Mouse (Mus musculus) limb, embryonic 15.5 days (tissue): ENCODE measurements at regions not wholly inside any gene's neighbourhood (a gene's known extent, or its start where the extent isn't known, plus 50 kb on each side); places are given as distances from the start of the nearest gene placed in this dataset.

Experiments used
- ATAC-seq: fragments of 200-750 bp; cut with Nextera tagmentation; 2 replicates; pipeline ENCODE4 v1.8.0; 2017; ENCODE audit warnings: low read depth, moderate TSS enrichment; ENCODE audit not compliant: insufficient number of reproducible peaks, low FRiP score, low TSS enrichment
- H3K27ac ChIP-seq: fragments of 300-500 bp; sonication (generic); 2 replicates; pipeline ENCODE4 v1.5.1; 2015; ENCODE audit warnings: moderate library complexity, mild to moderate bottlenecking, inconsistent platforms
- H3K27me3 ChIP-seq: fragments of 300-500 bp; sonication (generic); 2 replicates; pipeline ENCODE4 v1.6.1; 2015; ENCODE audit warnings: inconsistent platforms
- H3K36me3 ChIP-seq: fragments of 300-500 bp; sonication (generic); 2 replicates; pipeline ENCODE4 v1.6.1; 2015; ENCODE audit warnings: inconsistent platforms
- H3K4me1 ChIP-seq: fragments of 300-500 bp; sonication (generic); 2 replicates; pipeline ENCODE4 v1.6.1; 2015; ENCODE audit warnings: inconsistent platforms
- H3K4me2 ChIP-seq: fragments of 300-500 bp; sonication (generic); 2 replicates; pipeline ENCODE4 v1.6.1; 2015; ENCODE audit warnings: mild to moderate bottlenecking, inconsistent platforms
- H3K4me3 ChIP-seq: fragments of 300-500 bp; sonication (generic); 2 replicates; pipeline ENCODE4 v1.5.1; 2015; ENCODE audit warnings: mild to moderate bottlenecking, inconsistent platforms
- H3K9ac ChIP-seq: fragments of 300-500 bp; sonication (generic); 2 replicates; pipeline ENCODE4 v1.6.1; 2015; ENCODE audit warnings: inconsistent platforms
- H3K9me3 ChIP-seq: fragments of 300-500 bp; sonication (generic); 2 replicates; pipeline ENCODE4 v1.6.1; 2016; ENCODE audit warnings: inconsistent platforms
- WGBS: fragments of 180-500 bp; shearing (Covaris S2); methylation state at CpG from one replicate; pipeline ENCODE4 v1.1.7; 2015; 5-methylcytosine and 5-hydroxymethylcytosine counted together

- Histone ChIP-seq H3K27me3 (no peaks in the 10 kb centered on the region), H3K4me3 (no peak overlapping the region), H3K9me3 (no peaks in the 10 kb centered on the region), H3K4me1 (no peaks in the 10 kb centered on the region; the same call in 1 of the 2 replicates), H3K9ac (no peak overlapping the region), H3K36me3 (no peaks in the 10 kb centered on the region), H3K27ac (no peak overlapping the region), H3K4me2 (no peak overlapping the region)
- 69% methylated on average over 5 of the region's 5 CpGs for WGBS
- ATAC-seq = no peak
Observed at GRCm38 (mm10) chr3:66684287-66684903, 296.8 kb upstream of the Rsrc1 start.

GRCm38 (mm10) chr3:66685136-66685535 lies 296.1 kb upstream of the Rsrc1 start:
- no peak overlapping the region for H3K4me2 ChIP-seq
- no peak overlapping the region for H3K4me3 ChIP-seq
- no peaks in the 10 kb centered on the region for H3K27me3 ChIP-seq
- H3K27ac ChIP-seq = no peak overlapping the region
- ATAC-seq = no peak
- H3K4me1 ChIP-seq = no peaks in the 10 kb centered on the region; the same call in 1 of the 2 replicates
- 43% methylated on average over 12 of the region's 12 CpGs for WGBS
- no peaks in the 10 kb centered on the region for H3K36me3 ChIP-seq
- no peaks in the 10 kb centered on the region for H3K9me3 ChIP-seq
- H3K9ac ChIP-seq = no peak overlapping the region

GRCm38 (mm10) chr3:66687126-66687525 lies 294.1 kb upstream of the Rsrc1 start:
- Histone ChIP-seq H3K4me3 (no peak overlapping the region), H3K4me1 (no peaks in the 10 kb centered on the region; the same call in 1 of the 2 replicates), H3K27me3 (no peaks in the 10 kb centered on the region), H3K9me3 (no peaks in the 10 kb centered on the region), H3K27ac (no peak overlapping the region), H3K9ac (no peak overlapping the region), H3K36me3 (no peaks in the 10 kb centered on the region), H3K4me2 (no peak overlapping the region)
- ATAC-seq = no peak
- 88% methylated on average over 1 of the region's 1 CpGs for WGBS

GRCm38 (mm10) chr3:66690906-66691522 lies 290.2 kb upstream of the Rsrc1 start:
- no peaks in the 10 kb centered on the region for H3K4me1 ChIP-seq
- H3K36me3 ChIP-seq = no peaks in the 10 kb centered on the region
- WGBS = 64% methylated on average over 10 of the region's 10 CpGs
- no peak for ATAC-seq
- H3K27ac ChIP-seq = no peak overlapping the region
- no peak overlapping the region for H3K4me2 ChIP-seq
- no peak overlapping the region for H3K4me3 ChIP-seq
- H3K9ac ChIP-seq = no peak overlapping the region
- H3K9me3 ChIP-seq = no peaks in the 10 kb centered on the region
- no peaks in the 10 kb centered on the region for H3K27me3 ChIP-seq

GRCm38 (mm10) chr3:66695125-66695524 lies 286.1 kb upstream of the Rsrc1 start:
- H3K27me3 ChIP-seq = no peaks in the 10 kb centered on the region
- 85% methylated on average over 2 of the region's 2 CpGs for WGBS
- H3K4me2 ChIP-seq = no peak overlapping the region
- no peaks in the 10 kb centered on the region for H3K9me3 ChIP-seq
- no peak overlapping the region for H3K4me3 ChIP-seq
- no peak overlapping the region for H3K27ac ChIP-seq
- no peak overlapping the region for H3K9ac ChIP-seq
- ATAC-seq = no peak
- no peaks in the 10 kb centered on the region for H3K4me1 ChIP-seq
- no peaks in the 10 kb centered on the region for H3K36me3 ChIP-seq

GRCm38 (mm10) chr3:66695661-66696253 lies 285.4 kb upstream of the Rsrc1 start:
- no peaks in the 10 kb centered on the region for H3K27me3 ChIP-seq
- H3K4me3 ChIP-seq = no peak overlapping the region
- H3K4me1 ChIP-seq = no peaks in the 10 kb centered on the region
- no peak for ATAC-seq
- H3K9ac ChIP-seq = no peak overlapping the region
- no peak overlapping the region for H3K27ac ChIP-seq
- H3K36me3 ChIP-seq = no peaks in the 10 kb centered on the region
- WGBS = 90% methylated on average over 6 of the region's 6 CpGs
- no peaks in the 10 kb centered on the region for H3K9me3 ChIP-seq
- no peak overlapping the region for H3K4me2 ChIP-seq

GRCm38 (mm10) chr3:66698083-66698482 lies 283.1 kb upstream of the Rsrc1 start:
- Histone ChIP-seq H3K9ac (no peak overlapping the region), H3K4me3 (no peak overlapping the region), H3K36me3 (no peaks in the 10 kb centered on the region), H3K9me3 (no peaks in the 10 kb centered on the region), H3K27ac (no peak overlapping the region), H3K4me2 (no peak overlapping the region), H3K4me1 (no peaks in the 10 kb centered on the region), H3K27me3 (no peaks in the 10 kb centered on the region)
- 55% methylated on average over 5 of the region's 5 CpGs for WGBS
- ATAC-seq = no peak

- Histone ChIP-seq H3K27me3 (no peaks in the 10 kb centered on the region), H3K9ac (no peak overlapping the region), H3K36me3 (no peaks in the 10 kb centered on the region), H3K4me2 (no peak overlapping the region), H3K27ac (no peak overlapping the region), H3K4me3 (no peak overlapping the region), H3K4me1 (no peaks in the 10 kb centered on the region; the same call in 1 of the 2 replicates), H3K9me3 (no peaks in the 10 kb centered on the region)
- 55% methylated on average over 4 of the region's 4 CpGs for WGBS
- no peak for ATAC-seq
Observed at GRCm38 (mm10) chr3:66705766-66706165, 275.4 kb upstream of the Rsrc1 start.

GRCm38 (mm10) chr3:66735468-66735867 lies 245.7 kb upstream of the Rsrc1 start:
- Histone ChIP-seq H3K27me3 (peaks cover 26% of the 10 kb centered on the region), H3K4me2 (no peak overlapping the region), H3K9me3 (no peaks in the 10 kb centered on the region), H3K9ac (no peak overlapping the region), H3K27ac (no peak overlapping the region), H3K4me1 (peaks cover 22% of the 10 kb centered on the region), H3K36me3 (no peaks in the 10 kb centered on the region), H3K4me3 (no peak overlapping the region)
- no peak for ATAC-seq
- WGBS = 72% methylated on average over 1 of the region's 1 CpGs

- Histone ChIP-seq H3K4me3 (no peak overlapping the region), H3K9ac (no peak overlapping the region), H3K27me3 (peaks cover 38% of the 10 kb centered on the region), H3K9me3 (no peaks in the 10 kb centered on the region), H3K4me2 (no peak overlapping the region), H3K36me3 (no peaks in the 10 kb centered on the region), H3K27ac (no peak overlapping the region), H3K4me1 (peaks cover 22% of the 10 kb centered on the region)
- no peak for ATAC-seq
- WGBS = 51% methylated on average over 12 of the region's 12 CpGs
Observed at GRCm38 (mm10) chr3:66738201-66739062, 242.8 kb upstream of the Rsrc1 start.

- no peak overlapping the region for H3K4me2 ChIP-seq
- no peaks in the 10 kb centered on the region for H3K9me3 ChIP-seq
- H3K36me3 ChIP-seq = no peaks in the 10 kb centered on the region
- WGBS = 16% methylated on average over 7 of the region's 7 CpGs
- no peak overlapping the region for H3K27ac ChIP-seq
- no peak overlapping the region for H3K9ac ChIP-seq
- H3K4me1 ChIP-seq = peaks cover 22% of the 10 kb centered on the region
- H3K27me3 ChIP-seq = peaks cover 42% of the 10 kb centered on the region
- no peak for ATAC-seq
- H3K4me3 ChIP-seq = no peak overlapping the region
Observed at GRCm38 (mm10) chr3:66739356-66740014, 241.7 kb upstream of the Rsrc1 start.
